Mouse (Mus musculus): ENCODE measurements at regions not wholly inside any gene's neighbourhood (a gene's known extent, or its start where the extent isn't known, plus 50 kb on each side); places are given as distances from the start of the nearest gene placed in this dataset.

GRCm38 (mm10) chr14:72064111-72064812 lies 427.4 kb downstream of the Gm9195 start:
- no peak for TF ChIP-seq GATA1 (IDR thresholded peaks at IDR 0.05; ENCODE audit: borderline replicate concordance, low read length)
- no peak for TF ChIP-seq FLI1 (IDR thresholded peaks at IDR 0.05; ENCODE audit: low read length)

Data from megakaryocyte, embryonic 14.5 days (primary cell).